In the genomic region with DNA sequence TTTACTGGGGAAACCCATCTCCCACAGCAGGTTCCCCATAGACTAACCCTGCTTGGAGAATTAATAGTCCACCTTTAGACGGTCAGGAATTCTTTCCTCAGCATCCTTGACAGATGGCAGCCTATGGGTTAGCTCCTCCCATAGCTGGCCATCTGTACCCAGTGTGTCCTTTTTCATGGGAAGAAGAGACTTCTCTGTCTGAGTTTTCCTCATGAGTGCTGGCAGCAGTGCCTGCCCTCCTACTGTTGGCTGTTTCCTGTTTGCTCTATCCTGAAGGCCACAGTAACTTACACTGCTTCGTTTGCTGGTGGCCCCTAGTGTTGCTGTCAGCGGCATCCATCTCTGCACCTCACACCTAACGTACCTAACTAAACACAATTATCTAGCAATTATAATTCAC, we compare ENCODE assay signal across 17 mouse cellular contexts. TPM values are rescaled to one million over a fixed set of nuclear protein-coding genes. Genes with fewer than 3 reads are reported as not detected.
"Had no signal": no experiment of that assay in that cellular context is flagged by ENCODE, and none has a peak within 500 bp of the region (broad histone marks: within the 10 kb centered on the region; RNA-seq: fewer than 3 reads in every experiment).

No protein-coding gene starts in this region.

- H3K9ac ChIP-seq: liver, embryonic 15.5 days; lung, embryonic 14.5 days; neural tube, embryonic 13.5 days; stomach, embryonic 15.5 days had no signal

- H3K27ac ChIP-seq: left cerebral cortex, adult 2 months; limb, embryonic 10.5 days; liver, embryonic 15.5 days; midbrain, embryonic 10.5 days; neural tube, embryonic 13.5 days; stomach, embryonic 15.5 days had no signal

- H3K9me3 ChIP-seq: limb, embryonic 10.5 days; liver, embryonic 15.5 days; midbrain, embryonic 10.5 days; neural tube, embryonic 13.5 days; stomach, embryonic 15.5 days had no signal

- H3K4me3 ChIP-seq: left cerebral cortex, adult 2 months; limb, embryonic 10.5 days; liver, embryonic 15.5 days; midbrain, embryonic 10.5 days; neural tube, embryonic 13.5 days; stomach, embryonic 15.5 days had no signal

- H3K4me2 ChIP-seq: liver, embryonic 11.5 days; liver, embryonic 15.5 days; lung, embryonic 14.5 days; neural tube, embryonic 13.5 days; stomach, embryonic 15.5 days had no signal

- DNase-seq: kidney, postnatal 10 days; kidney, postnatal 4 days; lung, embryonic 14.5 days; lung, postnatal 10 days; midbrain, embryonic 14.5 days; retina, postnatal 1 day; right cerebral cortex, postnatal 4 days; spleen, adult 18-20 months; thymus, postnatal 36 days had no signal

- H3K27me3 ChIP-seq: liver, embryonic 15.5 days; neural tube, embryonic 13.5 days; stomach, embryonic 15.5 days had no signal

RNA-seq across cellular contexts. Expression of gene Nptx1, which starts 50.1 kb away (rescaled TPM):
- total RNA-seq: megakaryocyte, adult 5-6 weeks had no signal
- polyA plus RNA-seq: liver, embryonic 15.5 days had no signal
